Mouse (Mus musculus): ENCODE data around the gene Gm6370.
"Not testable (repeated sequence)": the region's sequence is repeated elsewhere in the genome, so short reads cannot be mapped to it uniquely, and the experiment has no call there.

- TF ChIP-seq CTCF, EP300 (IDR thresholded peaks at IDR 0.05; ENCODE audit: low read depth): not testable (repeated sequence)
Observed at GRCm38 (mm10) chr5:146513823-146514222, 22.7 kb downstream of the Gm6370 start, which contains the start of gene Gm3402.

Data from liver, postnatal 0 days (tissue).